Mouse (Mus musculus) liver, postnatal 0 days (tissue): ENCODE measurements at regions not wholly inside any gene's neighbourhood (a gene's known extent, or its start where the extent isn't known, plus 50 kb on each side); places are given as distances from the start of the nearest gene placed in this dataset.

Experiments used
- ATAC-seq: fragments of 200-750 bp; cut with Nextera tagmentation; 2 replicates; pipeline ENCODE4 v1.8.0; 2017; ENCODE audit warnings: mild to moderate bottlenecking, moderate library complexity
- DNase-seq: peaks from one replicate; pipeline ENCODE4 v3.0.0-alpha.2; 2016
- H3K27ac ChIP-seq: fragments of 300-500 bp; sonication (generic); 2 replicates; pipeline ENCODE4 v1.5.1; 2014; ENCODE audit warnings: antibody characterized with exemption, moderate library complexity, mild to moderate bottlenecking, low read depth
- H3K27me3 ChIP-seq: fragments of 300-500 bp; sonication (generic); 2 replicates; pipeline ENCODE4 v1.6.1; 2014; ENCODE audit warnings: low read length, control low read depth, mixed read lengths; ENCODE audit not compliant: insufficient read depth
- H3K36me3 ChIP-seq: fragments of 300-500 bp; sonication (generic); replicated peaks from 2 replicates; pipeline ENCODE4 v1.6.1; 2014; ENCODE audit warnings: mild to moderate bottlenecking, control low read depth, low read length, moderate library complexity, mixed read lengths; ENCODE audit not compliant: insufficient read depth
- H3K4me1 ChIP-seq: fragments of 300-500 bp; sonication (generic); 2 replicates; pipeline ENCODE4 v1.6.1; 2014; ENCODE audit warnings: antibody characterized with exemption, mild to moderate bottlenecking, control low read depth; ENCODE audit not compliant: insufficient read depth
- H3K4me2 ChIP-seq: fragments of 300-500 bp; sonication (generic); 2 replicates; pipeline ENCODE4 v1.6.1; 2014; ENCODE audit warnings: low read depth, mild to moderate bottlenecking, low read length, moderate library complexity, mixed read lengths
- H3K4me3 ChIP-seq: fragments of 300-500 bp; sonication (generic); 2 replicates; pipeline ENCODE4 v1.5.1; 2014; ENCODE audit warnings: low read depth, low read length
- H3K9ac ChIP-seq: fragments of 300-500 bp; sonication (generic); replicated peaks from 2 replicates; pipeline ENCODE4 v1.6.1; 2014; ENCODE audit warnings: mild to moderate bottlenecking, moderate library complexity
- H3K9me3 ChIP-seq: fragments of 300-500 bp; sonication (generic); 2 replicates; pipeline ENCODE4 v1.6.1; 2016; ENCODE audit warnings: mild to moderate bottlenecking, control low read depth, low read length, mixed read lengths
- CTCF ChIP-seq: sonication (generic); IDR thresholded peaks from 2 replicates; pipeline ENCODE4 v1.5.1; 2016; ENCODE audit warnings: antibody characterized with exemption, low read depth
- EP300 ChIP-seq: IDR thresholded peaks from 2 replicates; pipeline ENCODE4 v1.6.1; 2016; ENCODE audit warnings: antibody characterized with exemption, low read depth, mild to moderate bottlenecking
- WGBS: fragments of 180-500 bp; shearing (Covaris S2); extraction: QIAGEN DNeasy Blood & Tissue Kit; methylation state at CpG from one replicate; pipeline ENCODE4 v1.1.7; 2014; ENCODE audit not compliant: insufficient replicate concordance; 5-methylcytosine and 5-hydroxymethylcytosine counted together

DNA sequence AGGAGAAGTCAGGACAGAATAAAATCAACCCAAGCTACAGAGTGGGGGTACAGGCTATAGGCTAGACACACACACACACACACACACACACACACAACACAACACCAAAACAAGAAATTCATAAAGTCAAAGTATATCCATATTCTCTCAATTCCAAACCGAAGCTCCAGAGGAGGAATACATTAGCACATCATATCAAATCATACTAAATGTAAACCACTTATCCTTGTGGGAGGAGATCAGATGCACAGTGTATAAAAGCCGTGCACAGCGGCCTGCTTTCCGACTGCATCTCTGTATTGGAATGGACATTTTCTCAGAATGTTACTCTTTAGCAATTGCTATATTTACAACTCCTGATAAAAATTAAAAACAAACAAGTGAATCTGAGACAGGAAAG is 427.9 kb downstream of the Efnb2 start:
- Histone ChIP-seq H3K4me1 (no peaks in the 10 kb centered on the region), H3K4me2 (no peak overlapping the region), H3K36me3 (no peaks in the 10 kb centered on the region), H3K27me3 (no peaks in the 10 kb centered on the region), H3K4me3 (no peak overlapping the region), H3K27ac (no peak overlapping the region), H3K9ac (no peak overlapping the region), H3K9me3 (no peaks in the 10 kb centered on the region)
- no peak for ATAC-seq
- WGBS, result 80% methylated on average over 4 of the region's 4 CpGs
- TF ChIP-seq EP300 (no peak), CTCF (no peak)
- no peak for DNase-seq

DNA sequence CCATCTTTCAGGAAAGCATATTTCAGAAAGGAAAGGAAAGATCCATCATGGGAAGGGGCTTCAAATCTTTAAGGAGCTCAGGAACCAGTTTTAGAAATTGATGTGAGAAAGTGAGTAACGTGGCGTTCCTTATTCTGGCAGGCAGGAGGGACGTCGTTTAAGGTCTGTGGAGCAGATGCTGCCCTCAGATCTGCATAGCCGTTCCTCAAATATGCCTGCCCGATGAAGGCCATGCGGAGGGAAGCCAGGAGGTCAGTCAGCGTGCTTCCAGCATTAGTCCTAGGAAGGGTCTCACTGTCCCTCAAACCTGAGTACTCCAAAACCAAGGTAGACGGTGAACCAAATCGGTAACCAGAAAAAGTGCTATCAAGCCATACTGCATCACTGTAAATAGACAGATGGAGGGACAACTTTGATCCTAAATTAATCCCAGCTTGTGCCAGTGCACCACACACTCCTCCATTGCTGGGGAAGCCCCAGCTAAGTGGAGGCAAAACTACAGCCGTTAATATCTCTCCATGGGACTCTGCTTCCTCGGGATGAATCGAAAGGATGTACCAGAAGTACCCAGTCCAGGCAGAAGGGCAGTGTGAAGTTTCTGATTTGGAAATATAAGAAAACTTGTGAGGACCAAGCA is 428.9 kb downstream of the Efnb2 start:
- TF ChIP-seq CTCF (no peak), EP300 (no peak)

DNA sequence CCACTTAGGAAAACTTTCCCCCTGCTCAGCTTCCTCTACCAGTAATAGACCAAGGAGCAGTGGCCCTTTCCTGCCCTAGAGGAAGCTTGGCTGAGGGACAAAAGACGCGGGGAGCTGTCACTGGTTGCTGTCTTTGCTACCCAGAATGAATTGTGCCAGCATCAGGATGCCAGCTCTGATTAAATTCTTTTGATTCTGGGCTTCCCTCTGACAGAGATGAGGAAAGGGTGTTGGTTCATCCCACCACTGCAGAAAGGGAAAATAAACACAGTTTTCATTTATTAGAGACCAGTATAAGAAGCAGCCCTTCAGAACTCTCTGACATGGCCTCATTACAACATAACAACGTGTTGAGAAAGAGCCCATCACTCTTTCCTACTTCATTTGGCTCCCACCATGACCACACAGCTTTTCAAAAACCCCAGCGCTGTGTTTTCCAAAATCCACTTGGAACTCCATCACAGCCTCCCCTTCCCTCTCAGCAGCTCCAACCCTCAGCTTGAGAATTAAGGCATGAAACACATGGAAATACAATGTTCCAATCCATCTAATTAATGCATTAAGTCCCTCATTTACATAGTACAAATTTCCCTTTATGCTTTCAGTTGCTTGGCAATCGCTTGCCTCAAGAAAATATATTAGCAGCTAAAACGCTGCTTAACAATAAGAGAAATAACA is 429.6 kb downstream of the Efnb2 start:
- no peak for DNase-seq
- Histone ChIP-seq H3K9ac (no peak overlapping the region), H3K9me3 (no peaks in the 10 kb centered on the region), H3K27ac (no peak overlapping the region), H3K27me3 (no peaks in the 10 kb centered on the region), H3K4me1 (no peaks in the 10 kb centered on the region), H3K4me3 (no peak overlapping the region), H3K4me2 (no peak overlapping the region), H3K36me3 (no peaks in the 10 kb centered on the region)
- ATAC-seq, result no peak
- 60% methylated on average over 6 of the region's 6 CpGs for WGBS
- TF ChIP-seq CTCF (no peak), EP300 (no peak)

More for the DNA sequence above, 428.9 kb downstream of the Efnb2 start:
- Histone ChIP-seq H3K36me3 (no peaks in the 10 kb centered on the region), H3K27me3 (no peaks in the 10 kb centered on the region), H3K9me3 (no peaks in the 10 kb centered on the region), H3K9ac (no peak overlapping the region), H3K27ac (no peak overlapping the region), H3K4me1 (no peaks in the 10 kb centered on the region), H3K4me3 (no peak overlapping the region), H3K4me2 (no peak overlapping the region)
- ATAC-seq, result no peak
- 73% methylated on average over 13 of the region's 13 CpGs for WGBS
- DNase-seq, result no peak

DNA sequence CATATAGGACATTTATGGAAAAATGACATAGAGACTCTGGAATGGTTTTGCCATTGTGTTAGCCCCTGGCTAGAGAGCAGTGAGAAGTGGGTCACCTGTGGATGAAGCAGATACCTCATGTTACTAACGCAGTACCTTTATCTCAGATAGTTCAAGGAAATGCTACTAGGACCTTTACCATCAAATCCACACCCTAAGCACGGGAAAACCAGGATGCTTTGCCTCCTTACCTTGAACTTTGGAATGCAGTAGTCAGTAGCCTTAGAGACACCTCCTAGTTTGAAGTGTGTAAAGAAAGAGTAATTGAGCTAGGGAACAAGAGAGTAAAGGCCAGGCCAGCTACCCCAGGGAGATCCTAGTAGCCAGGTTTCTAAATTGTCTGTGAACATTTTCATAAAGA is 435.0 kb downstream of the Efnb2 start:
- Histone ChIP-seq H3K4me1 (no peaks in the 10 kb centered on the region), H3K27ac (no peak overlapping the region), H3K4me2 (no peak overlapping the region), H3K4me3 (no peak overlapping the region), H3K9me3 (no peaks in the 10 kb centered on the region), H3K27me3 (no peaks in the 10 kb centered on the region), H3K9ac (no peak overlapping the region), H3K36me3 (no peaks in the 10 kb centered on the region)
- TF ChIP-seq CTCF (no peak), EP300 (no peak)
- WGBS, result 51% methylated on average over 2 of the region's 2 CpGs
- no peak for DNase-seq
- ATAC-seq, result no peak

DNA sequence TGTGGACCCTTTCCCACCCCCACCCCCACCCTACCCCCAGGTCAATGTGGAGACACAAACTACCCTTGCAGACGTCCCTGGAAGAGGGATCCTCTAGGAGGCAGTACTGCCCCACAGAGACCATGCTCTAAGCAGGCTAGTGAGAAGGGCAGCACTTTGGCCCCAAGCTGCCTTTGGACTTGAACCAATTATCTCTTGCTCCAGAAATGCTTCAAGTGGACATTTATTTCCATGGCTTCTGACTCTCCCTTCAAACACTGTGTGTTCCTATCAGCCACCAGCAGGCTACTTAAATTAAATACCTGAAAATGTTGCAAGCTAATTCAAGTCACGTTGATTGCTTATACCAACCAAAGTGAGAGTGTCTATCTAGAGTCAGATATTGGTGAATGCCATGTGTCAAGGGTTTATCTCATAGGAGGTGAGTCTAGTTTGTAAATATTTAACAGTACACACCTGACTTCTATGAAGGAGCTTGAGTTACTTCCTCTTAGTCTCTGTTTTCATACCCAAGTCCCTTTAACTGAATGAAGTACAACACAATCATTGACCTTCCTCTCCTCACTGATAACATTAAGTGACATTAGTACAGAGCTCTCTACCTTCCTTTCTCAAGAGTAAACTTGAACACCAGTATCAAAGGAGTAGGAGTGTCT is 435.7 kb downstream of the Efnb2 start:
- H3K9me3 ChIP-seq, result no peaks in the 10 kb centered on the region
- H3K4me1 ChIP-seq, result no peaks in the 10 kb centered on the region
- no peak for DNase-seq
- no peak overlapping the region for H3K4me2 ChIP-seq
- TF ChIP-seq EP300, result no peak
- peak; percentile 34; the same call in 1 of the 2 replicates for TF ChIP-seq CTCF
- no peak overlapping the region for H3K27ac ChIP-seq
- no peaks in the 10 kb centered on the region for H3K36me3 ChIP-seq
- H3K27me3 ChIP-seq, result no peaks in the 10 kb centered on the region
- no peak overlapping the region for H3K9ac ChIP-seq
- WGBS, result 38% methylated on average over 2 of the region's 2 CpGs
- ATAC-seq, result no peak
- H3K4me3 ChIP-seq, result no peak overlapping the region

DNA sequence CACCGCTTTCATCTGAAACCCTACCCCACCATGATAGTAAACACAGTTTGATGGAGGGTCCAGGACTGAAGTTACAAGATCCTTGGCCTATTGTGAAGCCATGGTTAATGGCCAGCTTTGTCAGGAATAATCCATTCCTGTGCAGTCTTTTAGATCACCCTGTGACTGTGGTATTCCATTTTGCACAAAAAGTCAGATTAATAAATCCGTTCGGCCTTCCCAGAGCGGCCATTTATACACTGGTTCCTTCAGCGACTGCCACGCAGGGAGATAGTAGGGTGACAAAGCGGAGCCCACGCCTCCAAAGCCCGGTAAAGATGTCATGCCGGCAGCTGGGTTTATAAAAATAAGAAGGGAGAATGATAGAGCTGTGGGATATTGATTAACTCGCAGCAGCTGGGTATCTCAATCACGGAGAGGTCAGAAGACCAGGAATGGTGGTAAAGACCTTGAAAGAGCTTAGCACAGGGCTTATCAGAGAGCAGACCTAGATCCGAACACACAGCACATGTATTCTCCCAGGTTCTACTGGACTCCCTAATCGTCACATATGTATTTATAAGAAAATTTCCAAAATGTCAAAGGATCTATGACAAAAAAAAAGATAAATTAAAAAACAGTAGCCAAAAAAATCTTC is 440.5 kb downstream of the Efnb2 start:
- Histone ChIP-seq H3K9me3 (no peaks in the 10 kb centered on the region), H3K27me3 (no peaks in the 10 kb centered on the region), H3K9ac (no peak overlapping the region), H3K27ac (no peak overlapping the region), H3K4me1 (no peaks in the 10 kb centered on the region), H3K36me3 (no peaks in the 10 kb centered on the region), H3K4me2 (no peak overlapping the region), H3K4me3 (no peak overlapping the region)
- WGBS, result 75% methylated on average over 14 of the region's 14 CpGs
- no peak for DNase-seq
- ATAC-seq, result no peak
- TF ChIP-seq EP300 (no peak), CTCF (no peak)
